Mouse (Mus musculus) stomach, embryonic 15.5 days (tissue): Measurements from ENCODE around the gene Safb2. TPM values are rescaled to one million over a fixed set of nuclear protein-coding genes. Genes with fewer than 3 reads are reported as not detected.
A peak's percentile ranks its signal among the peaks of the same experiment; 100 is the strongest.

Source experiments
- ATAC-seq: fragments of 200-750 bp; cut with Nextera tagmentation; 2 replicates; pipeline ENCODE4 v1.8.0; 2017; ENCODE audit warnings: low read depth, moderate number of reproducible peaks, moderate TSS enrichment; ENCODE audit not compliant: insufficient read depth, low FRiP score
- H3K27ac ChIP-seq: fragments of 300-500 bp; sonication (generic); 2 replicates; pipeline ENCODE4 v1.5.1; 2015; ENCODE audit warnings: mild to moderate bottlenecking, inconsistent platforms
- H3K27me3 ChIP-seq: fragments of 300-500 bp; sonication (generic); replicated peaks from 2 replicates; pipeline ENCODE4 v1.6.1; 2015; ENCODE audit warnings: inconsistent platforms
- H3K36me3 ChIP-seq: fragments of 300-500 bp; sonication (generic); 2 replicates; pipeline ENCODE4 v1.6.1; 2015; ENCODE audit warnings: inconsistent platforms
- H3K4me1 ChIP-seq: fragments of 300-500 bp; sonication (generic); 2 replicates; pipeline ENCODE4 v1.6.1; 2015; ENCODE audit warnings: inconsistent platforms
- H3K4me2 ChIP-seq: fragments of 300-500 bp; sonication (generic); 2 replicates; pipeline ENCODE4 v1.6.1; 2015; ENCODE audit warnings: mild to moderate bottlenecking, inconsistent platforms
- H3K4me3 ChIP-seq: fragments of 300-500 bp; sonication (generic); replicated peaks from 2 replicates; pipeline ENCODE4 v1.5.1; 2015; ENCODE audit warnings: inconsistent platforms
- H3K9ac ChIP-seq: fragments of 300-500 bp; sonication (generic); 2 replicates; pipeline ENCODE4 v1.6.1; 2015; ENCODE audit warnings: inconsistent platforms
- H3K9me3 ChIP-seq: fragments of 300-500 bp; sonication (generic); 2 replicates; pipeline ENCODE4 v1.6.1; 2016; ENCODE audit warnings: inconsistent platforms
- WGBS: fragments of 180-500 bp; shearing (Covaris S2); methylation state at CpG from one replicate; pipeline ENCODE4 v1.1.7; 2015; 5-methylcytosine and 5-hydroxymethylcytosine counted together
- polyA plus RNA-seq: library from polyadenylated mRNA; unstranded; fragments of >200 nt; fragmentation: Nextera tagmentation; extraction: Ambion mirVana; gene quantifications from 2 replicates; pipeline ENCODE4 v1.2.1, GENCODE M21; 2015

The Safb2 gene
- polyA plus RNA-seq, 1 experiment from 2014 or later, result 82.7 TPM

GRCm38 (mm10) chr17:56572939-56573338, 11.4 kb downstream of the Safb2 start:
- 93% methylated on average over 3 of the region's 3 CpGs for WGBS
- Histone ChIP-seq H3K9ac (no peak overlapping the region), H3K4me2 (no peak overlapping the region), H3K9me3 (no peaks in the 10 kb centered on the region), H3K36me3 (peaks cover 71% of the 10 kb centered on the region), H3K4me1 (no peaks in the 10 kb centered on the region), H3K27me3 (no peaks in the 10 kb centered on the region), H3K27ac (no peak overlapping the region), H3K4me3 (no peak overlapping the region)
- ATAC-seq, result no peak

GRCm38 (mm10) chr17:56572154-56572553, 12.2 kb downstream of the Safb2 start:
- H3K27ac ChIP-seq, result no peak overlapping the region
- H3K4me1 ChIP-seq, result no peaks in the 10 kb centered on the region
- H3K9ac ChIP-seq, result no peak overlapping the region
- peaks cover 72% of the 10 kb centered on the region for H3K36me3 ChIP-seq
- no peak for ATAC-seq
- no peaks in the 10 kb centered on the region for H3K27me3 ChIP-seq
- WGBS, result 43% methylated on average over 1 of the region's 1 CpGs
- no peak overlapping the region for H3K4me2 ChIP-seq
- no peaks in the 10 kb centered on the region for H3K9me3 ChIP-seq
- H3K4me3 ChIP-seq, result no peak overlapping the region

- ATAC-seq, result no peak
- no peaks in the 10 kb centered on the region for H3K4me1 ChIP-seq
- H3K27me3 ChIP-seq, result no peaks in the 10 kb centered on the region
- no peak overlapping the region for H3K4me2 ChIP-seq
- peaks cover 78% of the 10 kb centered on the region for H3K36me3 ChIP-seq
- no peak overlapping the region for H3K4me3 ChIP-seq
- no peak overlapping the region for H3K27ac ChIP-seq
- WGBS, result 90% methylated on average over 4 of the region's 4 CpGs
- H3K9ac ChIP-seq, result no peak overlapping the region
- no peaks in the 10 kb centered on the region for H3K9me3 ChIP-seq
Measured at GRCm38 (mm10) chr17:56570287-56570686, 14.1 kb downstream of the Safb2 start.

- no peak for ATAC-seq
- H3K27me3 ChIP-seq, result no peaks in the 10 kb centered on the region
- H3K36me3 ChIP-seq, result peaks cover 88% of the 10 kb centered on the region
- H3K9me3 ChIP-seq, result no peaks in the 10 kb centered on the region
- no peak overlapping the region for H3K4me3 ChIP-seq
- 93% methylated on average over 4 of the region's 4 CpGs for WGBS
- H3K4me1 ChIP-seq, result no peaks in the 10 kb centered on the region
- no peak overlapping the region for H3K4me2 ChIP-seq
- no peak overlapping the region for H3K9ac ChIP-seq
- no peak overlapping the region for H3K27ac ChIP-seq
Measured at GRCm38 (mm10) chr17:56567370-56567769, 17.0 kb downstream of the Safb2 start.

- H3K9ac ChIP-seq, result no peak overlapping the region
- H3K36me3 ChIP-seq, result peaks cover 92% of the 10 kb centered on the region
- no peak overlapping the region for H3K4me3 ChIP-seq
- H3K27me3 ChIP-seq, result no peaks in the 10 kb centered on the region
- no peak overlapping the region for H3K27ac ChIP-seq
- H3K4me1 ChIP-seq, result no peaks in the 10 kb centered on the region
- 97% methylated on average over 5 of the region's 5 CpGs for WGBS
- ATAC-seq, result no peak
- no peak overlapping the region for H3K4me2 ChIP-seq
- H3K9me3 ChIP-seq, result no peaks in the 10 kb centered on the region
Measured at GRCm38 (mm10) chr17:56566918-56567317, 17.5 kb downstream of the Safb2 start.

GRCm38 (mm10) chr17:56566293-56566692, 18.1 kb downstream of the Safb2 start:
- H3K9me3 ChIP-seq, result no peaks in the 10 kb centered on the region
- H3K9ac ChIP-seq, result no peak overlapping the region
- no peaks in the 10 kb centered on the region for H3K27me3 ChIP-seq
- no peak overlapping the region for H3K4me2 ChIP-seq
- H3K36me3 ChIP-seq, result peaks cover 95% of the 10 kb centered on the region
- no peak for ATAC-seq
- 91% methylated on average over 29 of the region's 29 CpGs for WGBS
- H3K4me1 ChIP-seq, result no peaks in the 10 kb centered on the region
- no peak overlapping the region for H3K27ac ChIP-seq
- H3K4me3 ChIP-seq, result no peak overlapping the region

GRCm38 (mm10) chr17:56561866-56562265, 22.5 kb downstream of the Safb2 start:
- no peak overlapping the region for H3K4me3 ChIP-seq
- no peak overlapping the region for H3K4me2 ChIP-seq
- H3K27me3 ChIP-seq, result no peaks in the 10 kb centered on the region
- H3K9me3 ChIP-seq, result no peaks in the 10 kb centered on the region
- WGBS, result 94% methylated on average over 2 of the region's 2 CpGs
- H3K4me1 ChIP-seq, result no peaks in the 10 kb centered on the region
- no peak overlapping the region for H3K27ac ChIP-seq
- peaks cover 60% of the 10 kb centered on the region for H3K36me3 ChIP-seq
- no peak for ATAC-seq
- no peak overlapping the region for H3K9ac ChIP-seq

GRCm38 (mm10) chr17:56560131-56560530, 24.3 kb downstream of the Safb2 start:
- H3K4me1 ChIP-seq, result no peaks in the 10 kb centered on the region
- peaks cover 43% of the 10 kb centered on the region for H3K36me3 ChIP-seq
- no peak for ATAC-seq

GRCm38 (mm10) chr17:56559386-56559785, 25.0 kb downstream of the Safb2 start:
- H3K4me2 ChIP-seq, result no peak overlapping the region
- no peaks in the 10 kb centered on the region for H3K9me3 ChIP-seq
- no peaks in the 10 kb centered on the region for H3K27me3 ChIP-seq
- no peak overlapping the region for H3K4me3 ChIP-seq
- no peak overlapping the region for H3K27ac ChIP-seq
- no peak overlapping the region for H3K9ac ChIP-seq
- 0 out of 2 replicates have a peak, but pooled peaks cover 2% of the 10 kb centered on the region for H3K4me1 ChIP-seq
- WGBS, result 70% methylated on average over 3 of the region's 3 CpGs
- peaks cover 36% of the 10 kb centered on the region for H3K36me3 ChIP-seq
- ATAC-seq, result no peak

More at GRCm38 (mm10) chr17:56560131-56560530, 24.3 kb downstream of the Safb2 start:
- H3K4me2 ChIP-seq, result no peak overlapping the region
- no peak overlapping the region for H3K27ac ChIP-seq
- H3K9ac ChIP-seq, result no peak overlapping the region
- H3K27me3 ChIP-seq, result no peaks in the 10 kb centered on the region
- H3K9me3 ChIP-seq, result no peaks in the 10 kb centered on the region
- no peak overlapping the region for H3K4me3 ChIP-seq
- WGBS, result 57% methylated on average over 1 of the region's 1 CpGs

- Histone ChIP-seq H3K27ac (no peak overlapping the region), H3K4me3 (no peak overlapping the region), H3K36me3 (peaks cover 26% of the 10 kb centered on the region), H3K27me3 (no peaks in the 10 kb centered on the region), H3K4me1 (0 out of 2 replicates have a peak, but pooled peaks cover 2% of the 10 kb centered on the region), H3K4me2 (no peak overlapping the region), H3K9ac (no peak overlapping the region), H3K9me3 (no peaks in the 10 kb centered on the region)
- peak; percentile 32; the same call in 1 of the 2 replicates for ATAC-seq
- 16% methylated on average over 3 of the region's 3 CpGs for WGBS
Measured at GRCm38 (mm10) chr17:56558448-56558847, 25.9 kb downstream of the Safb2 start.

GRCm38 (mm10) chr17:56554122-56554551, 30.2 kb downstream of the Safb2 start, which contains the start of gene Gm20219:
Gm20219 (minus strand) TSS chr17:56554387.
- Histone ChIP-seq H3K27ac (peak within 1 kb of the TSS; percentile 77), H3K9ac (no peak within 1 kb of the TSS), H3K27me3 (no peaks in the 10 kb centered on the region), H3K9me3 (no peaks in the 10 kb centered on the region), H3K4me2 (peak within 1 kb of the TSS; percentile 38), H3K36me3 (no peaks in the 10 kb centered on the region), H3K4me1 (0 out of 2 replicates have a peak, but pooled peaks cover 6% of the 10 kb centered on the region), H3K4me3 (peak within 1 kb of the TSS; percentile 29)
- peak; percentile 91 for ATAC-seq
- 60% methylated on average over 20 of the region's 20 CpGs for WGBS

- peak overlapping the region; percentile 38 for H3K4me2 ChIP-seq
- no peaks in the 10 kb centered on the region for H3K9me3 ChIP-seq
- H3K36me3 ChIP-seq, result no peaks in the 10 kb centered on the region
- no peak overlapping the region for H3K9ac ChIP-seq
- no peak for ATAC-seq
- no peaks in the 10 kb centered on the region for H3K27me3 ChIP-seq
- 56% methylated on average over 5 of the region's 5 CpGs for WGBS
- H3K4me1 ChIP-seq, result 0 out of 2 replicates have a peak, but pooled peaks cover 6% of the 10 kb centered on the region
- H3K4me3 ChIP-seq, result peak overlapping the region; percentile 29
- H3K27ac ChIP-seq, result no peak overlapping the region
Measured at GRCm38 (mm10) chr17:56552781-56553363, 31.5 kb downstream of the Safb2 start.
